Mouse (Mus musculus) neural tube, embryonic 11.5 days (tissue): ENCODE measurements around the gene Ifitm10. TPM values are rescaled to one million over a fixed set of nuclear protein-coding genes. Genes with fewer than 3 reads are reported as not detected.
"Not testable (repeated sequence)": the region's sequence is repeated elsewhere in the genome, so short reads cannot be mapped to it uniquely, and the experiment has no call there.

Source experiments
- ATAC-seq: fragments of 200-750 bp; cut with Nextera tagmentation; 2 replicates; pipeline ENCODE4 v1.8.0; 2017; ENCODE audit warnings: moderate number of reproducible peaks, mild to moderate bottlenecking, moderate TSS enrichment, moderate library complexity; ENCODE audit not compliant: insufficient read depth, low FRiP score, low TSS enrichment
- DNase-seq: peaks from one replicate; pipeline ENCODE4 v3.0.0-alpha.2; 2015; ENCODE audit warnings: low spot score
- H3K27ac ChIP-seq: fragments of 300-500 bp; sonication (generic); 2 replicates; pipeline ENCODE4 v1.5.1; 2014; ENCODE audit warnings: low read depth, mild to moderate bottlenecking, low read length
- H3K27me3 ChIP-seq: fragments of 300-500 bp; sonication (generic); 2 replicates; pipeline ENCODE4 v1.6.1; 2014; ENCODE audit warnings: mild to moderate bottlenecking, low read length, mixed read lengths; ENCODE audit not compliant: control insufficient read depth, insufficient read depth
- H3K36me3 ChIP-seq: fragments of 300-500 bp; sonication (generic); 2 replicates; pipeline ENCODE4 v1.6.1; 2014; ENCODE audit warnings: mild to moderate bottlenecking, low read length, moderate library complexity, mixed read lengths; ENCODE audit not compliant: control insufficient read depth, insufficient read depth
- H3K4me1 ChIP-seq: fragments of 300-500 bp; sonication (generic); 2 replicates; pipeline ENCODE4 v1.6.1; 2014; ENCODE audit warnings: low read length, mixed read lengths; ENCODE audit not compliant: control insufficient read depth, insufficient read depth
- H3K4me2 ChIP-seq: fragments of 300-500 bp; sonication (generic); 2 replicates; pipeline ENCODE4 v1.6.1; 2014; ENCODE audit warnings: low read depth, mild to moderate bottlenecking, moderate library complexity
- H3K4me3 ChIP-seq: fragments of 300-500 bp; sonication (generic); 2 replicates; pipeline ENCODE4 v1.5.1; 2014; ENCODE audit warnings: low read depth, low read length
- H3K9ac ChIP-seq: fragments of 300-500 bp; sonication (generic); 2 replicates; pipeline ENCODE4 v1.6.1; 2014; ENCODE audit warnings: mild to moderate bottlenecking, low read length
- H3K9me3 ChIP-seq: fragments of 300-500 bp; sonication (generic); 2 replicates; pipeline ENCODE4 v1.6.1; 2016; ENCODE audit warnings: low read length; ENCODE audit not compliant: control insufficient read depth
- WGBS: fragments of 180-500 bp; shearing (Covaris S2); extraction: QIAGEN DNeasy Blood & Tissue Kit; methylation state at CpG from one replicate; pipeline ENCODE4 v1.1.7; 2014; 5-methylcytosine and 5-hydroxymethylcytosine counted together
- polyA plus RNA-seq: library from polyadenylated mRNA; unstranded; fragments of >200 nt; fragmentation: Nextera tagmentation; extraction: Ambion mirVana; gene quantifications from 2 replicates; pipeline ENCODE4 v1.2.1, GENCODE M21; 2014

Ifitm10 gene
- polyA plus RNA-seq, 1 experiment from 2014 or later, result not detected

GRCm38 (mm10) chr7:142408686-142409085 lies 35.1 kb upstream of the Ifitm10 start:
- 95% methylated on average over 8 of the region's 8 CpGs for WGBS

GRCm38 (mm10) chr7:142407935-142408334 lies 34.4 kb upstream of the Ifitm10 start:
- Histone ChIP-seq H3K9me3 (no peaks in the 10 kb centered on the region), H3K4me3 (no peak overlapping the region), H3K27ac (no peak overlapping the region), H3K36me3 (no peaks in the 10 kb centered on the region), H3K27me3 (no peaks in the 10 kb centered on the region), H3K9ac (no peak overlapping the region), H3K4me2 (no peak overlapping the region), H3K4me1 (no peaks in the 10 kb centered on the region)
- no peak for DNase-seq
- 77% methylated on average over 4 of the region's 4 CpGs for WGBS
- ATAC-seq, result no peak

More at GRCm38 (mm10) chr7:142408686-142409085, 35.1 kb upstream of the Ifitm10 start:
- H3K9ac ChIP-seq, result no peak overlapping the region
- no peak overlapping the region for H3K4me3 ChIP-seq
- no peak overlapping the region for H3K27ac ChIP-seq
- no peak for ATAC-seq
- no peak overlapping the region for H3K4me2 ChIP-seq
- H3K9me3 ChIP-seq, result no peaks in the 10 kb centered on the region
- H3K27me3 ChIP-seq, result no peaks in the 10 kb centered on the region
- H3K36me3 ChIP-seq, result no peaks in the 10 kb centered on the region
- H3K4me1 ChIP-seq, result no peaks in the 10 kb centered on the region
- DNase-seq, result no peak

- not testable (repeated sequence) for H3K27me3 ChIP-seq, DNase-seq, H3K4me2 ChIP-seq, H3K36me3 ChIP-seq, H3K27ac ChIP-seq, H3K9me3 ChIP-seq, ATAC-seq, H3K4me3 ChIP-seq, H3K9ac ChIP-seq, H3K4me1 ChIP-seq
- 89% methylated on average over 5 of the region's 5 CpGs for WGBS
Measured at GRCm38 (mm10) chr7:142405134-142405533, 31.6 kb upstream of the Ifitm10 start.

- Histone ChIP-seq H3K4me3 (no peak overlapping the region), H3K4me2 (no peak overlapping the region), H3K9ac (no peak overlapping the region), H3K27ac (no peak overlapping the region), H3K9me3 (no peaks in the 10 kb centered on the region), H3K27me3 (no peaks in the 10 kb centered on the region), H3K36me3 (no peaks in the 10 kb centered on the region), H3K4me1 (no peaks in the 10 kb centered on the region; the same call in 1 of the 2 replicates)
- DNase-seq (no peak), ATAC-seq (no peak)
- 89% methylated on average over 4 of the region's 4 CpGs for WGBS
Measured at GRCm38 (mm10) chr7:142403591-142403990, 30.0 kb upstream of the Ifitm10 start.

GRCm38 (mm10) chr7:142400750-142401142 lies 27.2 kb upstream of the Ifitm10 start:
- no peaks in the 10 kb centered on the region for H3K27me3 ChIP-seq
- H3K36me3 ChIP-seq, result no peaks in the 10 kb centered on the region
- no peak overlapping the region for H3K4me2 ChIP-seq
- H3K9ac ChIP-seq, result no peak overlapping the region
- ATAC-seq, result no peak
- H3K9me3 ChIP-seq, result no peaks in the 10 kb centered on the region
- H3K27ac ChIP-seq, result no peak overlapping the region
- H3K4me3 ChIP-seq, result no peak overlapping the region
- H3K4me1 ChIP-seq, result no peaks in the 10 kb centered on the region; the same call in 1 of the 2 replicates
- 60% methylated on average over 7 of the region's 7 CpGs for WGBS
- DNase-seq, result no peak

- H3K27me3 ChIP-seq, result no peaks in the 10 kb centered on the region
- DNase-seq, result no peak
- H3K4me1 ChIP-seq, result no peaks in the 10 kb centered on the region; the same call in 1 of the 2 replicates
- H3K4me3 ChIP-seq, result no peak overlapping the region
- H3K4me2 ChIP-seq, result no peak overlapping the region
- no peak for ATAC-seq
- H3K27ac ChIP-seq, result no peak overlapping the region
- H3K9me3 ChIP-seq, result no peaks in the 10 kb centered on the region
- H3K36me3 ChIP-seq, result no peaks in the 10 kb centered on the region
- WGBS, result 77% methylated on average over 7 of the region's 7 CpGs
- H3K9ac ChIP-seq, result no peak overlapping the region
Measured at GRCm38 (mm10) chr7:142400112-142400749, 26.7 kb upstream of the Ifitm10 start.

- 80% methylated on average over 1 of the region's 1 CpGs for WGBS
- Histone ChIP-seq H3K4me2 (no peak overlapping the region), H3K9ac (no peak overlapping the region), H3K27ac (no peak overlapping the region), H3K4me3 (no peak overlapping the region), H3K27me3 (no peaks in the 10 kb centered on the region), H3K4me1 (no peaks in the 10 kb centered on the region; the same call in 1 of the 2 replicates), H3K36me3 (no peaks in the 10 kb centered on the region), H3K9me3 (no peaks in the 10 kb centered on the region)
- DNase-seq (no peak), ATAC-seq (no peak)
Measured at GRCm38 (mm10) chr7:142399250-142399649, 25.7 kb upstream of the Ifitm10 start.

- H3K27me3 ChIP-seq, result no peaks in the 10 kb centered on the region
- whole genome bisulfite sequencing, result 63% methylated on average over 2 of the region's 2 CpGs
- DNase-seq (no peak), ATAC-seq (no peak)
- no peaks in the 10 kb centered on the region for H3K36me3 ChIP-seq
- H3K9me3 ChIP-seq, result no peaks in the 10 kb centered on the region
- H3K27ac ChIP-seq, result no peak overlapping the region
- H3K4me2 ChIP-seq, result no peak overlapping the region
- no peaks in the 10 kb centered on the region; the same call in 1 of the 2 replicates for H3K4me1 ChIP-seq
- no peak overlapping the region for H3K4me3 ChIP-seq
- H3K9ac ChIP-seq, result no peak overlapping the region
Measured at GRCm38 (mm10) chr7:142398052-142398451, 24.5 kb upstream of the Ifitm10 start.

- DNase-seq (no peak), ATAC-seq (no peak)
- Histone ChIP-seq H3K9me3 (no peaks in the 10 kb centered on the region), H3K4me3 (no peak overlapping the region), H3K4me2 (no peak overlapping the region), H3K27me3 (no peaks in the 10 kb centered on the region), H3K4me1 (no peaks in the 10 kb centered on the region; the same call in 1 of the 2 replicates), H3K36me3 (no peaks in the 10 kb centered on the region), H3K9ac (no peak overlapping the region), H3K27ac (no peak overlapping the region)
- WGBS, result 100% methylated on average over 1 of the region's 1 CpGs
Measured at GRCm38 (mm10) chr7:142396611-142397010, 23.1 kb upstream of the Ifitm10 start.
